Mouse (Mus musculus) embryonic fibroblast, embryonic 13.5 days (primary cell): ENCODE data around the gene Slc27a4.

Experiments used
- CTCF ChIP-seq: IDR thresholded peaks from 2 replicates; pipeline ENCODE4 v1.5.1; 2011; ENCODE audit warnings: mild to moderate bottlenecking, control low read depth, low read length, moderate library complexity, borderline replicate concordance; ENCODE audit not compliant: insufficient read depth
- POLR2A ChIP-seq: IDR thresholded peaks from 2 replicates; pipeline ENCODE4 v1.6.1; 2011; ENCODE audit warnings: low read depth, mild to moderate bottlenecking, control low read depth, low read length, moderate library complexity

DNA sequence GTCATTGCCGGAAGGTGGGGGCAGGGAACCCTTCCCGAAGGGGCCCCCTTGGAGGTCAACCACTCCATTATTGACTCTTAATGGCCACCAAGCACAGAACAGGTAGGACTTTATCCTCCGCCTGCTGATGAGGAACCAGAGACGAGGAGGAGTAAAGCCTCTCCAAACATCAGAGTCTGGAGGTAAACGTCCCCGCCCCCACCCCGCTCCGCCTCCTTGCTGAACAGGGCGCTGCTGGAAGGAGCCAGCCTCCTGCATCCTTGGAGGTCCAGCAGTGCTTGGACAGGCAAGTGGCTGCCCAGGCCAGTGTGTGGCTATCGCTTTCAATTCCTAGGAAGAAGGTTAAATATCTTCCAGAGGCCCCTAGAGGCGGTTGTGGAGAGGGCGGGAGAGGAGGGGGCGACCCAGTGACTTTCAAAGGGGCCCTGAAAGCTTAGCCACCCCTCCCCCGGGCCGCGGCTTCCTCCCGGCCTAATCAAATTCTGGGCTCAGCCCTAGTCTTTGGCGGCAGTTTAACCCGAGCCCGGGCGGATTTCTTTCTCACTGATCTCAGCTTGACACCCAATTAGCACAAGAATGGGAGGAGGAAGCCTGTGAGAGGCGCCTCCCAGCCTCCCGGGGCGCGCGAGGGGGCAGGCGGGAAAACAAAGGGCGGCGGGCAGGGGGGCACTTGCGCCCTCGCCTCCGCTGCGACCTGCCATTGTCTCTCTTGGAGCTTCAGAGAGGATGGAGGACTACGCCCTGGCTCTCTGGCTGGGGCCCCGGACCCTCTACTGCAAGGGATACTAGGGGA is 17.8 kb downstream of the Slc27a4 start, which contains the start of gene Urm1:
- TF ChIP-seq CTCF: no peak
- peak; percentile 89 for TF ChIP-seq POLR2A
